In the genomic region with DNA sequence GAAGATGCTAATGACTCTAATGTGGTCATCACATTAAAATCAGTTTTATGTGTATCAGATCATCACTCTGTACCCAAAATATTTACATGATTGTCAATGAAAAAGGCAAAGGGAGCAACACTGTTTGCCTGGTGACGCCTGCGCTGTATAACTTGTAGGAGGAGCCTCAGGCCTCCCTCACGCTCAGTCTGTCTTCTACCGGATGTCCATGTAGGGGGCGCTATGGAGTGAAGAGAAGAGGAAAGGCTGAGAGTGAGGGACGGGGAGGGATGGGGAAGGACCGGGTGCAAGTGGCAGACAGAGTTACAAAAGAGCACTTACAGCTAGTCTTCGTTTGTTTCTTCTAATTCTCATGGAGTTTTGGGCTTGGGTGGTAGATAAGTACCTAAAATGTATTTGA, we compare ENCODE assay signal across 9 mouse cellular contexts. TPM values are rescaled to one million over a fixed set of nuclear protein-coding genes. Genes with fewer than 3 reads are reported as not detected.
DNase-seq lines count a peak whose midpoint lies in the region; ATAC-seq lines count a peak whose summit lies in the region.
"Had no signal": no experiment of that assay in that cellular context is flagged by ENCODE, and none has a peak within 500 bp of the region (broad histone marks: within the 10 kb centered on the region; RNA-seq: fewer than 3 reads in every experiment).

No protein-coding gene starts in this region.

- no peaks in the 10 kb centered on the region for H3K4me1 ChIP-seq in hindbrain, embryonic 11.5 days (replicated peaks; ENCODE audit: control insufficient read depth, insufficient read depth, low read length)
- H3K4me1 ChIP-seq in hindbrain, embryonic 14.5 days (replicated peaks; ENCODE audit: control insufficient read depth, insufficient read depth, low read length) = peaks cover 6% of the 10 kb centered on the region

- no peaks in the 10 kb centered on the region for H3K9me3 ChIP-seq in hindbrain, embryonic 11.5 days (ENCODE audit: control insufficient read depth, low read length)
- no peaks in the 10 kb centered on the region for H3K9me3 ChIP-seq in hindbrain, embryonic 14.5 days (ENCODE audit: control insufficient read depth, low read length)

- no peaks in the 10 kb centered on the region for H3K27me3 ChIP-seq in hindbrain, embryonic 11.5 days (ENCODE audit: control insufficient read depth, insufficient read depth, low read length)
- H3K27me3 ChIP-seq in hindbrain, embryonic 14.5 days (ENCODE audit: control insufficient read depth, insufficient read depth, low read length) = no peaks in the 10 kb centered on the region

- no peak for ATAC-seq in hindbrain, embryonic 11.5 days (ENCODE audit: low FRiP score)
- no peak for ATAC-seq in hindbrain, embryonic 14.5 days (ENCODE audit: low FRiP score)
- ATAC-seq in erythroblast, adult 5-6 weeks (replicated peaks; ENCODE audit: low FRiP score, poor library complexity, severe bottlenecking) = peak; percentile 80
- peak; percentile 59; the same call in 1 of the 2 replicates for ATAC-seq in monocyte, adult 5-6 weeks (replicated peaks; ENCODE audit: insufficient number of reproducible peaks, low FRiP score, low TSS enrichment, poor library complexity, severe bottlenecking)

- DNase-seq in hindbrain, embryonic 11.5 days (ENCODE audit: low spot score) = peak; percentile 53
- DNase-seq in hindbrain, embryonic 14.5 days (ENCODE audit: low spot score) = no peak
- DNase-seq in ES-CJ7 (ENCODE audit: low read depth, low spot score) = peak; percentile 77
- no peak for DNase-seq in right cerebral cortex, postnatal 4 days
- no peak for DNase-seq in gastrocnemius, postnatal 4 days (ENCODE audit: low spot score in 2 of 2)
- DNase-seq in layer of hippocampus, adult 11-12 months (ENCODE audit: low spot score) = no peak

- H3K4me3 ChIP-seq in hindbrain, embryonic 11.5 days (ENCODE audit: low read depth, low read length) = no peak overlapping the region
- H3K4me3 ChIP-seq in hindbrain, embryonic 14.5 days (replicated peaks; ENCODE audit: low read length) = no peak overlapping the region

- H3K4me2 ChIP-seq in hindbrain, embryonic 11.5 days (replicated peaks; ENCODE audit: low read depth, low read length) = no peak overlapping the region
- no peak overlapping the region for H3K4me2 ChIP-seq in hindbrain, embryonic 14.5 days (replicated peaks)

- no peak overlapping the region for H3K9ac ChIP-seq in hindbrain, embryonic 11.5 days (ENCODE audit: low read depth, low read length)
- no peak overlapping the region for H3K9ac ChIP-seq in hindbrain, embryonic 14.5 days

- WGBS in hindbrain, embryonic 11.5 days = 61% methylated on average over 8 of the region's 8 CpGs
- whole genome bisulfite sequencing in hindbrain, embryonic 14.5 days = 61% methylated on average over 8 of the region's 8 CpGs

- H3K27ac ChIP-seq in hindbrain, embryonic 11.5 days (ENCODE audit: low read depth, low read length) = no peak overlapping the region
- H3K27ac ChIP-seq in hindbrain, embryonic 14.5 days = no peak overlapping the region

- H3K36me3 ChIP-seq in hindbrain, embryonic 11.5 days (ENCODE audit: control insufficient read depth, insufficient read depth, low read length) = no peaks in the 10 kb centered on the region
- peaks cover 29% of the 10 kb centered on the region for H3K36me3 ChIP-seq in hindbrain, embryonic 14.5 days (replicated peaks; ENCODE audit: control insufficient read depth, insufficient read depth)

RNA-seq across cellular contexts. Expression of a gene that starts 6.8 kb away (rescaled TPM):
- 65.1 and 68.2 TPM in 2 replicates for polyA plus RNA-seq in hindbrain, embryonic 11.5 days (2014; fragmentation: Nextera tagmentation; extraction: Ambion mirVana)
- polyA plus RNA-seq in hindbrain, embryonic 14.5 days (2014; fragmentation: Nextera tagmentation; extraction: Ambion mirVana) = 63.8 and 67.2 TPM in 2 replicates
- 13.8 and 14.4 TPM in 2 replicates for total RNA-seq in erythroblast, adult 5-6 weeks (2015; ENCODE audit: low replicate concordance)
- 34.2 and 44.5 TPM in 2 replicates for total RNA-seq in erythroblast, adult 5-6 weeks (2017; ENCODE audit: low replicate concordance)
- 35.1 to 55.6 TPM (median 38.7 TPM) in 3 replicates for total RNA-seq in monocyte, adult 5-6 weeks (2017)
- total RNA-seq in gastrocnemius, postnatal 4 days (2021) = 10 to 100 TPM; 38.9 to 39.9 TPM

RNA-seq across cellular contexts. Expression of a gene that starts 24.5 kb away (rescaled TPM):
- polyA plus RNA-seq in hindbrain, embryonic 11.5 days (2014; fragmentation: Nextera tagmentation; extraction: Ambion mirVana) = not detected in 2 replicates
- polyA plus RNA-seq in hindbrain, embryonic 14.5 days (2014; fragmentation: Nextera tagmentation; extraction: Ambion mirVana) = not detected in 2 replicates
- total RNA-seq in erythroblast, adult 5-6 weeks (2015; ENCODE audit: low replicate concordance) = not detected in 2 replicates
- total RNA-seq in erythroblast, adult 5-6 weeks (2017; ENCODE audit: low replicate concordance) = not detected in 2 replicates
- total RNA-seq in monocyte, adult 5-6 weeks (2017) = not detected in 3 replicates
- not detected for total RNA-seq in gastrocnemius, postnatal 4 days (2021)
- polyA plus RNA-seq: large intestine, adult 2 months had no signal

RNA-seq across cellular contexts. Expression of a gene that starts 31.2 kb away (rescaled TPM):
- polyA plus RNA-seq in hindbrain, embryonic 11.5 days (2014; fragmentation: Nextera tagmentation; extraction: Ambion mirVana) = 1.3 and 1.5 TPM in 2 replicates
- 3.3 and 3.5 TPM in 2 replicates for polyA plus RNA-seq in hindbrain, embryonic 14.5 days (2014; fragmentation: Nextera tagmentation; extraction: Ambion mirVana)
- 12.5 and 16.5 TPM in 2 replicates for total RNA-seq in erythroblast, adult 5-6 weeks (2015; ENCODE audit: low replicate concordance)
- 6.3 and 21.8 TPM in 2 replicates for total RNA-seq in erythroblast, adult 5-6 weeks (2017; ENCODE audit: low replicate concordance)
- total RNA-seq in monocyte, adult 5-6 weeks (2017) = 90.1 to 135 TPM (median 123 TPM) in 3 replicates
- 10 to 100 TPM; 22.7 to 25.9 TPM for total RNA-seq in gastrocnemius, postnatal 4 days (2021)

Comparison
In these comparisons a context has a peak if more than half of its experiments do, and no peak if none do; other contexts are left out.
1. DNase-seq: peak in hindbrain, embryonic 11.5 days (single experiment) and ES-CJ7 (single experiment); none in hindbrain, embryonic 14.5 days (single experiment), right cerebral cortex, postnatal 4 days (single experiment), gastrocnemius, postnatal 4 days (0 of 2) and layer of hippocampus, adult 11-12 months (single experiment).
2. ATAC-seq: peak in erythroblast, adult 5-6 weeks (single experiment) and monocyte, adult 5-6 weeks (single experiment); none in hindbrain, embryonic 11.5 days (single experiment) and hindbrain, embryonic 14.5 days (single experiment).